Mouse (Mus musculus) adrenal gland, adult 18-20 months (tissue): ENCODE measurements around the gene Hoga1. TPM values are rescaled to one million over a fixed set of nuclear protein-coding genes. Genes with fewer than 3 reads are reported as not detected.
A peak's percentile ranks its signal among the peaks of the same experiment; 100 is the strongest.
"Not testable (repeated sequence)": the region's sequence is repeated elsewhere in the genome, so short reads cannot be mapped to it uniquely, and the experiment has no call there.

Source experiments
- DNase-seq, 2 experiments: peaks; one replicate each; pipeline ENCODE4 v3.0.0; 2021 to 2022; ENCODE audit warnings: low spot score in 2 of 2
- total RNA-seq, 2 experiments: library from RNA; stranded (reverse); gene quantifications; 1 replicate in 1 of 2; 2 replicates in 1 of 2; pipeline ENCODE4 v1.2.3; 2021

Gene Hoga1
- total RNA-seq, 2 experiments from 2014 or later = 4.2 to 6.5 TPM

DNA sequence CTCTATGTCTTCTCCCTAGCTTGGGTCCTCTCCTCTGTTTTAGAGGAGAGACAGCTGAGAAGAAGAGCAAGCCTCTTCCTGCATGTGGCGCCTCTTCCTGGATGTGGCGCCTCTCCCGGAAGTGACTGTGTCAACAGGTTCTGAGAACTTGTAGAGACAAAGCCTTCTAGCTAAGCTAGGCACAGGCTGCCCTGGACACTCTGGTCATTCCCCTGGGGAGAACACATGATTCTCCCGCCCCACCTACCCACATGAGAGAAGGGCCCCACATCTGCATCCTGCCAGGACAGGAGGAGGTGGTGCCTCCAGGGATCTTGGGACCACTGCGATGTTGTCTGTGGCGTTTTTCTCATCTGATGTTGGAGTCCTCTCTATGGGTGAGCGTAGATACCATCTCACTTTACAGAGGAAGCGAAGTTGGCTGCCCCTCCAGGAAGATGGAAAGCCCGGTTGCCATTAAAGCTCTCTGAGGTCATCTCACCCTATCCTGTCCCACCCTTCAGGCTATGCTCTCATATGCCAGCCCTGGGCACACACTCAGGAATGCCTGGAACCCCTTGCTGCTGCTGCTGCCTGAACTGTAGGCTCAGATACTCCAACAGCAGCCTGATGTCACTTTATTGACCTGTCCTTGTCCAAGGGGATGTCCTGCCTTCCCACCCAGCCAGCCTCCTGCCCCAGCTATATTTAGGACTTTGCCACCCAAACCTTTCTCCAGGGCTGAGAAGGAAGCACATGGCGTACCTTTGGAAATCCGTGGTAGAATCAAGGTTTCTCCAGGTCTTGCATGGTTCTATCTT, 23.2 kb downstream of the Hoga1 start:
- DNase-seq = no peak

DNA sequence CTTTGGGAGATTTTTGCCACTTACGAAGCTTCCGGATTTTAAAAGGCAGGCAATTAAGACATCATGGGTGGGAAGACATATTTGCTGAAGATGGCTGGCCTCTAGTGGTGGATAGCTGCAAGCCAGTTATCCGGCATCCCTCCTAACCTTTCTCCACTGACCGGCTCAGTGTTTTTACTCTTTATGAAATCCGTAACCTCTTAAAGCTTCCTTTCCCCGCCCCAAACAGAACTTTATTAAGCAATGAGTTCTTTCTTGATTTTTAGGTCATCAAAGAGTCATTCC, 23.8 kb downstream of the Hoga1 start:
- DNase-seq = no peak

- no peak for DNase-seq
Measured at GRCm38 (mm10) chr19:42071221-42071620, 25.8 kb downstream of the Hoga1 start.

GRCm38 (mm10) chr19:42071886-42072608, 26.6 kb downstream of the Hoga1 start:
- DNase-seq = no peak

- DNase-seq = no peak
Measured at GRCm38 (mm10) chr19:42072802-42073201, 27.4 kb downstream of the Hoga1 start.

DNA sequence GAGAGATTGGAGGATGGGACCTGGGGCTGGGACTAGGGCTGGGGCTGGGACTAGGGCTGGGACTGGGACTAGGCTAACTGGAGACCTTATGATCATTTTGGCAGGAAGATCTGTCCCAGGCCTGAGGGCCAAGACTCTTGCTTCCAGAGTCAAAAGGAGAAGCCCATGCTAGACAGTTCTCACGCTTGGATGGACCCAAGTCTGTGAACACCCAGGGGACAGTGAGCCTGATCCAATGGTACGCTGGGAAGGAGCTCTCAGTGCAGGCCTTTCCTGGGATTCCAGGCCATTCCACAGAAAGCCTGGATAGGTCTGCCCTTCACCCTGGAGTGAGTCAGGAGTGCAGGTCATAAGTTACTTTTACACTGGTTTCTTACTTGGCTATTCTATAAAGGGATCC, 29.6 kb downstream of the Hoga1 start:
- DNase-seq = no peak

DNA sequence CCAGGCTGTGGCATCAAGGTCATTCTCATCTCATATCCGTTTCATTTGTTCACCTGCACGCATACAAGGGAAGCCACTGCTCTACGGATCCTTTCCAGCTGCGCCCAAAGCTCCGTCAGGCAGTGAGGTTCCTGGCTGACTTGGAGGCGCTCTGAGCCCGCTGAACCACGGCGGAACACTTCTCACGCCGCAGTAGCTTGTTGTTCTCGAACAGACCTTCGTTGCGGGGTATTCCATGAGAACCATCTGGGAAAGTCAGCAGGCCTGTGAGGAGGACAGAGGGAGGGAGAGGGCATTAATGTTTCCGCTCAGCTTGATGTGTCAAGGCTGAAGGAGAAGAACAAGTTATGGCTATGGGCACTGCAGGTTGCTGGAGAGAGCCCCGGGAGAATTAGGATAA, 30.6 kb downstream of the Hoga1 start:
- no peak for DNase-seq

DNA sequence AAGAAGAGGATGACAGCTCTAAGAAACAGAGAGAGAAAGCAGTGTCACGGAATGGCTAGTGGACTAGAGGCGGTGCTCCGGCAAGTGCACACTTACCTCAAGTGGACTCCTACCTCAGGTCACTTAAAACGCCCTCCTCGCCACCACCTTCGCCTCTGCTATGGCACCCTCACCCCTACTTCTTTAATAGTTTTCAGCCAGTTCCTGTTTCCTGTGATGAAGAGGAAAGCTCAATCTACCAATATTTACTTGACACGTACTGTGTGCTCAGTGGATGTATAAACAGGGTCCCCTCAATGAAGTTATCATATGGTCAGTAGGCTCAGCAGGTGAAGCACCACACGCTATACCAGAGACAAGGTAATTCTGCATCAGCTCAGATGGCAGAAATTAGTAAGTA, 33.2 kb downstream of the Hoga1 start:
- no peak for DNase-seq

DNA sequence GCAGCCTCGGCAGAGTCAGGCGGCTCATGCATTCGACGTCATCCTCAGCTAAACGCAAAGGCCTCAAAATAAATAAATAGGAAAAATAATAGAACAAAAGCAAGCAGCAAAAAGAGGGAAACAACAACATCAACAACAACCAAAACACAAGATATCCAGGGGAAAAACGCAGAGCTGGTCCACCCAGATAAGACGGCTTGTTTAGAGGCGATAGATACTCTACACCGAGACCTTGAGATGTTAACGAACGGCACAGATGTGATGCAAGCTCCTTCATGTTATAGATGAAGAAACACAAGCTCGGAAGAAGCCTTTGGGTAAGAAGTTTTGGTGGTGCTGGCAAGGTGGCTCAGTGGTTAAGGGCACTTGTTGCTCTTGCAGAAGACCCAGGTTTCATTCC, 33.6 kb downstream of the Hoga1 start:
- no peak for DNase-seq

DNA sequence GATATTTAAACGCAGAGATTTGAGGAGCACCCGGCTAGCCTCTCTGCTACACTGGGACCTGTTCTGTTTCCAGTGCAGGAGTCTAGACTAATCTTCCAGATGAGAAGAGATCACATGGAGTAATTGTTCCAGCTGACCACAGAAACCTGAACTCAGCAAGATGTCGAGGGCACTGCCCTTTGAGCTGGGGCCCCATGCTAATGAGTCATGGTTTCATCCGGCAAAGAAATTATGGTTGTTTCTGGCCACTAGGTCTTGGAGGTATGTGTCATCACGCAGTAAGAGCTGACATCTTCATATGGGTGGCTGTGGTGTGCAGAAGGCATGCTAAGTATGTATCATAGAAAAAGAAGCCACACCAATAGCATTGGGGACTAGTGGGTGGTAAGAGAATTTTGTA, 34.5 kb downstream of the Hoga1 start:
- no peak for DNase-seq

- no peak for DNase-seq
Measured at GRCm38 (mm10) chr19:42080469-42080868, 35.1 kb downstream of the Hoga1 start.

DNA sequence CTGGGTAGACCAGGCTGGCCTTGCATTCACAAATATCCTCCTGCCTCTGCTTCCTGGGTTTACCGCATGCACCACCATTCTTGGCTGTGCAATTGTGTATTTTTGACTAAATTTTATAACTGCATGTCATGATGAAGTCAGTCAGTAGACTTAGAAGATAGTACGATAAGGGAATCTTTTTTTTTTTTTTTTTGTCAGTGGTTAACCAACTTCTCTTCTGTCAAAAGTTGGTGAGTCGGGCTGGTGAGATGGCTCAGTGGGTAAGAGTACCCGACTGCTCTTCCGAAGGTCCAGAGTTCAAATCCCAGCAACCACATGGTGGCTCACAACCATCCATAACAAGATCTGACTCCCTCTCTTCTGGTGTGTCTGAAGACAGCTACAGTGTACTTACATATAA, 36.2 kb downstream of the Hoga1 start:
- not testable (repeated sequence) for DNase-seq

DNA sequence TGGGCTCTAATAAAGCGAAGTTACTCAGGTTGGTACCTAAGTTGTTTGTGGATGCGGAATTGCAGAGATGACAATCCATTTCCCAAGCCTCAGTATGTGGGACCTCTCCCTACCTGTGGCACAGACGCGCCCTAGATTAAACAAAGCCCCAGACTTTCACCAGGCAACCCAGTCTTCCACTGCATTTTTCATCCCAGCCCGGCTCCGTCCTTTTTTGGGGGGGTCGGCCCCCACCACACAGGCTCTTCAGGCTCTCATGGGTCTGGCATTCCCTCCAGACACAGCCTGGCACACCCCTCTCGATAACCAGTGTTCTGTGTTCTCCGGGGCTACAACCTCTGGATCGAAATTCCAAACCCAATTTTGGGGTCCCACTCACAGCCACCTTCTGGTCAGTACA, 40.3 kb downstream of the Hoga1 start:
- DNase-seq = no peak

- DNase-seq = peak; percentile 68 to 75
Measured at GRCm38 (mm10) chr19:42086166-42086565, 40.8 kb downstream of the Hoga1 start, which contains the start of gene Morn4. Gene Morn4 (minus strand): TSS chr19:42086357.

GRCm38 (mm10) chr19:42089103-42089747, 43.8 kb downstream of the Hoga1 start:
- no peak for DNase-seq

DNA sequence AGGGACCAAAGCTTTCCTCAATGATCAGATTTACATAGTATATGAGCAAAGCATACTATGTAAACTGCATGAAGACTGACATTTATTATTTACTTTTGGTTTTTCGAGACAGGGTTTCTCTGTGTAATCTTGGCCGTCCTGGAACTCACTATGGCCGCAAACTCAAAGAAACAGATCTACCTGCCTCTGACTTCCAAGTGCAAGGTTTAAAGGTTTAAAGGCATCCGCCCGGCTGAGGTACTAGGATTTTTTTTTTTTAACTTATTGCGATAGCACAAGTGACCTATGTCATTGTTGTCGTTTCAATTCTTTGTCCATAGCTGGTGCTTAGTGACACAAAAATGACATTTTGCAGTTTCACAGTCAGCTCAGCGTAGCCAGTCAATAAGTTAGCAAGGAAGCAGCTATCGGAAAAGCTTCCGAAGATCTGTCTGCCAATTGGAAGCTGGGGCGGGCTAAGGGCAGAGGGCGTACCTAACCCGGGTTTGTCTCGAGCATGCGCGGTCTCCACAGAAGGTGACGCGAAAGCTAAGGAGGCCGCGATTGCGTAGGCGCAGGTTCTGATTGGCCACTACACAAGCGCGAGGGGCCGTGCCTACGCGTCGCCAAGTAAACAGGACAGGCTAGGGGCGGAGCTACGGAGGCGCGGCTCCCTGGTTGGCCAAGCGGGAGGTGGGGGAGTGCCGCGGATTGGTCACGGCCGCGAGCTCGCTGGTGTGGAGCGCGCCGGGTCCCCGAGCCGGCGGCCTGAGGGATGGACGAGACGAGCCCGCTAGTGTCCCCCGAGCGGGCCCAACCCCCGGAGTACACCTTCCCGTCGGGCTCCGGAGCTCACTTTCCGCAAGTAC, 44.6 kb downstream of the Hoga1 start, which contains the start of gene Pi4k2a:
TSS of gene Pi4k2a (plus strand) at position 723 of the 848 bp plus-strand sequence.
- peak; percentile 93 for DNase-seq

- DNase-seq = no peak
Measured at GRCm38 (mm10) chr19:42090637-42091141, 45.3 kb downstream of the Hoga1 start.

DNA sequence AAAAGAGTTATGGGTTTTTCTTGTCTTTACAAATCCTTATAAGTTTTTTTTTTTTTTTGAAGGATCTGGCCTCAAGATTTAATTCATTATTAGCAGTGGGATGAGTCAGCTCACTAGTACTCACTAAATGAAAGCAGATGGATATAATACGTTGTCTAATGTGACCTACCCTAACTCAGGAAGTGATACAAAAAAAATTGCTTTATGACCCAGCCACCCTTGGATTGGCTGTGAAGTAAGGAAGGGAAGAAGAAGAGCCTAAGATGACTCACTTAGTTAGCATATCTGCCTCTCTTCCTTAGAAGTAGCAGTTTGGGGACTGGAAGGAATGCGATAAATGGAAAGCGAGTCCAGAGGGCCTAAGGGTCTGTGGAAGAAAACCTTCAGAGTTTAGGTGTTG, 54.0 kb downstream of the Hoga1 start:
- DNase-seq = no peak

- no peak for DNase-seq
Measured at GRCm38 (mm10) chr19:42104681-42105080, 59.3 kb downstream of the Hoga1 start.

- DNase-seq = no peak
Measured at GRCm38 (mm10) chr19:42115783-42116335, 70.4 kb downstream of the Hoga1 start.

- no peak for DNase-seq
Measured at GRCm38 (mm10) chr19:42118142-42118541, 72.7 kb downstream of the Hoga1 start.
